Mouse (Mus musculus) lung, adult 2 months (tissue): ENCODE measurements at regions not wholly inside any gene's neighbourhood (a gene's known extent, or its start where the extent isn't known, plus 50 kb on each side); places are given as distances from the start of the nearest gene placed in this dataset.

Source experiments
- CTCF ChIP-seq: fragments of 200-500 bp; IDR thresholded peaks from 2 replicates; pipeline ENCODE4 v1.5.1; 2011; ENCODE audit warnings: mild to moderate bottlenecking, low read length, control low read depth; ENCODE audit not compliant: insufficient read depth
- POLR2A ChIP-seq: fragments of 200-500 bp; IDR thresholded peaks from 2 replicates; pipeline ENCODE4 v1.6.1; 2011; ENCODE audit warnings: low read depth, mild to moderate bottlenecking, control low read depth, low read length, borderline replicate concordance; ENCODE audit errors: extremely low read depth

- TF ChIP-seq CTCF (no peak), POLR2A (no peak)
These were observed 308.9 kb downstream of the Sox2 start for GRCm38 (mm10) chr3:34959044-34959521.
